Mouse (Mus musculus) midbrain, postnatal 0 days (tissue): ENCODE results near the gene Mymk. TPM values are rescaled to one million over a fixed set of nuclear protein-coding genes. Genes with fewer than 3 reads are reported as not detected.

Experiments
- ATAC-seq: fragments of 200-750 bp; cut with Nextera tagmentation; 2 replicates; pipeline ENCODE4 v1.8.0; 2017; ENCODE audit warnings: moderate number of reproducible peaks, mild to moderate bottlenecking, moderate TSS enrichment, moderate library complexity; ENCODE audit not compliant: low FRiP score
- DNase-seq: peaks from one replicate; pipeline ENCODE4 v3.0.0-alpha.2; 2015; ENCODE audit warnings: low spot score
- H3K27ac ChIP-seq: fragments of 300-500 bp; sonication (generic); 2 replicates; pipeline ENCODE4 v1.5.1; 2014; ENCODE audit warnings: low read depth, mild to moderate bottlenecking, low read length, mixed read lengths
- H3K27me3 ChIP-seq: fragments of 300-500 bp; sonication (generic); 2 replicates; pipeline ENCODE4 v1.6.1; 2014; ENCODE audit warnings: low read length, control low read depth, mixed read lengths; ENCODE audit not compliant: insufficient read depth
- H3K36me3 ChIP-seq: fragments of 300-500 bp; sonication (generic); 2 replicates; pipeline ENCODE4 v1.6.1; 2014; ENCODE audit warnings: low read length, control low read depth, mixed read lengths; ENCODE audit not compliant: insufficient read depth
- H3K4me1 ChIP-seq: fragments of 300-500 bp; sonication (generic); 2 replicates; pipeline ENCODE4 v1.6.1; 2014; ENCODE audit warnings: mild to moderate bottlenecking, control low read depth, antibody characterized with exemption, low read length, mixed read lengths; ENCODE audit not compliant: insufficient read depth
- H3K4me2 ChIP-seq: fragments of 300-500 bp; sonication (generic); 2 replicates; pipeline ENCODE4 v1.6.1; 2014; ENCODE audit warnings: low read depth, mild to moderate bottlenecking, low read length, mixed read lengths; ENCODE audit not compliant: poor library complexity, severe bottlenecking
- H3K4me3 ChIP-seq: fragments of 300-500 bp; sonication (generic); 2 replicates; pipeline ENCODE4 v1.5.1; 2014; ENCODE audit warnings: low read depth, mild to moderate bottlenecking, low read length, moderate library complexity
- H3K9ac ChIP-seq: fragments of 300-500 bp; sonication (generic); replicated peaks from 2 replicates; pipeline ENCODE4 v1.6.1; 2014; ENCODE audit warnings: mild to moderate bottlenecking, low read length, moderate library complexity, mixed read lengths; ENCODE audit not compliant: poor library complexity, severe bottlenecking
- H3K9me3 ChIP-seq: fragments of 300-500 bp; sonication (generic); 2 replicates; pipeline ENCODE4 v1.6.1; 2016; ENCODE audit warnings: low read length, control low read depth
- CTCF ChIP-seq: IDR thresholded peaks from 2 replicates; pipeline ENCODE4 v1.5.1; 2016; ENCODE audit warnings: antibody characterized with exemption, mild to moderate bottlenecking
- WGBS: fragments of 180-500 bp; shearing (Covaris S2); extraction: QIAGEN DNeasy Blood & Tissue Kit; methylation state at CpG from one replicate; pipeline ENCODE4 v1.1.7; 2014; 5-methylcytosine and 5-hydroxymethylcytosine counted together
- polyA plus RNA-seq: library from polyadenylated mRNA; unstranded; fragments of >200 nt; fragmentation: Nextera tagmentation; extraction: Ambion mirVana; gene quantifications from 2 replicates; pipeline ENCODE4 v1.2.1, GENCODE M21; 2015
- total RNA-seq: library from RNA; depleted of rRNA; stranded (reverse); fragments of >200 nt; gene quantifications from 2 replicates; pipeline ENCODE4 v1.2.3, GENCODE M21; 2014

Mymk gene
- total and polyA plus RNA-seq, 2 experiments from 2014 or later, result 0.15 to 0.16 TPM

DNA sequence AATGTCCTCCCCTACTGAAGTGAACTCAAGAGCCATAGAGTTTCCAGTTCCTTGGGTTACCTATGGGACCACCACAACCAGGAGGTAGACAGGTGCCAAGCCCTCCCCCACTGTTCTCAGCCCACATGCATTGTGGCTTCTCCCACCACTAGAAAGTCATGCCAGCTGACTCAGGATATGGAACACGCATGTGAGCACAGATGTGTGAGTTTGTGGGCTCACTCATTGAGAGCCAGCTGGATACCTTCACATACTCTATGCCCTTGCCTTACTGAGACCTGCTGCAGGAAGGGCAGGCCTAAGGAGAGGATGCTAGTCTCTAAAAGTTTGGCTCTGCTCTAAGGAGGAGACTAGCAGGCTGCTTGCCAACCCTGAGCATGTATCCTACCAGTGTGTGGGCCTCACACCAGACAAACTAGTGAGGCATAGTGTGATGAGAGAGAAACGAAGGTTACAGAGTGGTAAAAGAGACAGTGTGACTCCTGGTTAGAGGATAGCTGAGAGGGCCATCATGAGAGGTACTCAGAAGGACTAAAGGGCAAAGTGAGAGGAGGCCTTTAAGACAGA, 1.6 kb downstream of the Mymk start:
- WGBS, result 84% methylated on average over 2 of the region's 2 CpGs
- no peak for DNase-seq
- TF ChIP-seq CTCF, result no peak

DNA sequence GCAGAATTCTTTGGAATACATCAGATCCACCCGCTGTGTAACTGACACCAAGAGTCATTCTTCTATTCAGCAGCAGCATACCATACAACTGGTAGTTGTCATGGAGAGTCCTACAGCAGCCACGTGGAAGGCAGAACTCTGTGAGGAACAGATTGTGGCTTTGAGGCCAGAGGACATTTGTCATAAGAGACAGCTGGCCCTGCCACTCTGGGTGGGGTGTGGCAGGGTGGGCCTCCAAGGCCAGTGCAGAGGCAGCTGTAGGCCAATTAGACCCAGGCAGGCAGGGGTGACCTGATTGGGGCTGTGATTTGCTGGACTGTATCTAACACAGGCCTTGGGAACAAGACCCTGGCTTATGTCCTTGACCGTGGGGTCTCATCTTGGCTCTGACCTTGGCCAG, 2.3 kb downstream of the Mymk start:
- DNase-seq, result peak; percentile 44
- no peak overlapping the region for H3K4me2 ChIP-seq
- TF ChIP-seq CTCF, result no peak
- no peak overlapping the region for H3K4me3 ChIP-seq
- H3K4me1 ChIP-seq, result no peaks in the 10 kb centered on the region
- no peaks in the 10 kb centered on the region for H3K27me3 ChIP-seq
- no peak overlapping the region for H3K9ac ChIP-seq
- H3K27ac ChIP-seq, result no peak overlapping the region
- H3K9me3 ChIP-seq, result no peaks in the 10 kb centered on the region
- no peak for ATAC-seq
- no peaks in the 10 kb centered on the region for H3K36me3 ChIP-seq
- 54% methylated on average over 3 of the region's 3 CpGs for WGBS

More for the DNA sequence above, 1.6 kb downstream of the Mymk start:
- H3K36me3 ChIP-seq, result no peaks in the 10 kb centered on the region
- H3K27me3 ChIP-seq, result no peaks in the 10 kb centered on the region
- H3K4me1 ChIP-seq, result no peaks in the 10 kb centered on the region
- no peak overlapping the region for H3K27ac ChIP-seq
- no peak for ATAC-seq
- no peak overlapping the region for H3K4me3 ChIP-seq
- H3K9me3 ChIP-seq, result no peaks in the 10 kb centered on the region
- H3K9ac ChIP-seq, result no peak overlapping the region
- H3K4me2 ChIP-seq, result no peak overlapping the region

GRCm38 (mm10) chr2:27067996-27068395, 4.0 kb downstream of the Mymk start:
- WGBS, result 20% methylated on average over 2 of the region's 2 CpGs
- H3K27me3 ChIP-seq, result no peaks in the 10 kb centered on the region
- no peak for TF ChIP-seq CTCF
- H3K4me2 ChIP-seq, result no peak overlapping the region
- no peaks in the 10 kb centered on the region for H3K36me3 ChIP-seq
- H3K9me3 ChIP-seq, result no peaks in the 10 kb centered on the region
- ATAC-seq (no peak), DNase-seq (no peak)
- H3K4me3 ChIP-seq, result no peak overlapping the region
- no peak overlapping the region for H3K9ac ChIP-seq
- no peaks in the 10 kb centered on the region for H3K4me1 ChIP-seq
- H3K27ac ChIP-seq, result no peak overlapping the region

- H3K9me3 ChIP-seq, result no peaks in the 10 kb centered on the region
- no peak overlapping the region for H3K9ac ChIP-seq
- DNase-seq, result peak; percentile 22
- no peak overlapping the region for H3K4me3 ChIP-seq
- WGBS, result 85% methylated on average over 2 of the region's 2 CpGs
- ATAC-seq, result no peak
- no peak overlapping the region for H3K4me2 ChIP-seq
- H3K27ac ChIP-seq, result no peak overlapping the region
- TF ChIP-seq CTCF, result no peak
- no peaks in the 10 kb centered on the region for H3K27me3 ChIP-seq
- H3K4me1 ChIP-seq, result no peaks in the 10 kb centered on the region
- no peaks in the 10 kb centered on the region for H3K36me3 ChIP-seq
Measured at GRCm38 (mm10) chr2:27067124-27067523, 4.9 kb downstream of the Mymk start.

- Histone ChIP-seq H3K36me3 (no peaks in the 10 kb centered on the region), H3K4me1 (no peaks in the 10 kb centered on the region), H3K27ac (no peak overlapping the region), H3K9ac (no peak overlapping the region), H3K27me3 (no peaks in the 10 kb centered on the region), H3K4me3 (no peak overlapping the region), H3K4me2 (no peak overlapping the region), H3K9me3 (no peaks in the 10 kb centered on the region)
- no peak for DNase-seq
- no peak for TF ChIP-seq CTCF
- WGBS, result 92% methylated on average over 9 of the region's 9 CpGs
- ATAC-seq, result no peak
Measured at GRCm38 (mm10) chr2:27059187-27059586, 12.8 kb downstream of the Mymk start.

- 56% methylated on average over 12 of the region's 12 CpGs for WGBS
- Histone ChIP-seq H3K4me3 (no peak overlapping the region), H3K27ac (no peak overlapping the region), H3K4me2 (no peak overlapping the region), H3K4me1 (no peaks in the 10 kb centered on the region), H3K9ac (no peak overlapping the region), H3K9me3 (no peaks in the 10 kb centered on the region), H3K27me3 (no peaks in the 10 kb centered on the region), H3K36me3 (no peaks in the 10 kb centered on the region)
- no peak for TF ChIP-seq CTCF
- DNase-seq (no peak), ATAC-seq (no peak)
Measured at GRCm38 (mm10) chr2:27058751-27059150, 13.2 kb downstream of the Mymk start.
